Mouse (Mus musculus) adrenal gland, postnatal 4 days (tissue): ENCODE results near the gene Zkscan3. TPM values are rescaled to one million over a fixed set of nuclear protein-coding genes. Genes with fewer than 3 reads are reported as not detected.

Experiments used
- DNase-seq, 2 experiments: peaks; one replicate each; pipeline ENCODE4 v3.0.0; 2021 to 2022; ENCODE audit warnings: low spot score in 2 of 2, mixed read lengths in 2 of 2
- microRNA-seq: library from miRNA; unstranded; fragments of <30 nt; microRNA quantifications from one replicate; pipeline ENCODE4 v1.2.0, GENCODE M21; 2021
- total RNA-seq, 2 experiments: library from RNA; stranded (reverse); gene quantifications; 2 replicates each; pipeline ENCODE4 v1.2.3; 2021

Zkscan3 gene
- total RNA-seq, 2 experiments from 2014 or later, result 67.9 to 68.8 TPM

DNA sequence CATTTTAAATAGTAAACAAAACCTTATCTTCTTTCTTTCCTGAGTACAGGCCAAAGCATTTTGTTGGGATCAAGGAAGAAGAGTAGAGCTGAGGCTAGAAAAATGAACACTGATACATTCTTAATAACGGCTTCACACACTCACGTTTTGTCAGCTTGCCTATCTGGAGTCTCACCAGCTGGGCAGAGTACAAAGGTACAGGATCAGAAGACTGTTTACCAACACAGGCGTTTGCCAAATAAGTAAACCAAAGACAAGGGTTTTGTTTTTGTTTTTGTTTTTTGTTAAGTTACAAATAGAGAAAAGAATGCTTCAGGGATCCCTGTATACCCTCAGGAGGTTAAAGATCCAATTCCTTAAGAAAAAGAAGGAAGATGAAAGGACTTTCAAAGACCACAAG is 1.4 kb downstream of the Zkscan3 start:
- no peak for DNase-seq

DNA sequence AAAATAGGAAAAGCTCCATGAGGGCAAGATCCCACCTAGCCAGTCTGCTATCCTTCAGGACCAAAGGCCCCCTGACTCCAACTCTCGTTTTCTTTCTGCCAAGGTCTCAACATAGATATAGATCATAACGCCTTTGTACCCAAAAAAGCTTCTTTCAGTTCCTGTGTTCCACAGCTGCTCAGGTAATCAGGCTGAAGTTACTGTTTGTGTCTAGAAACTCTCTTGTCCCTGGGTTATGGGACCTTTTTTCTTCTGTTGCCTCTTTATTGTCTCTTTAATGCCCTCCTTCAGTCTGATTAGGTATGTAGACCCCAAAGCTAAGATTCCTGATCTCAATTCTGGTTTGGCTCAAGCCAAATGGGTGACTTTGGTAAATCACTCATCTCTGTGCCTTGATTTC is 5.1 kb downstream of the Zkscan3 start:
- no peak for DNase-seq

DNA sequence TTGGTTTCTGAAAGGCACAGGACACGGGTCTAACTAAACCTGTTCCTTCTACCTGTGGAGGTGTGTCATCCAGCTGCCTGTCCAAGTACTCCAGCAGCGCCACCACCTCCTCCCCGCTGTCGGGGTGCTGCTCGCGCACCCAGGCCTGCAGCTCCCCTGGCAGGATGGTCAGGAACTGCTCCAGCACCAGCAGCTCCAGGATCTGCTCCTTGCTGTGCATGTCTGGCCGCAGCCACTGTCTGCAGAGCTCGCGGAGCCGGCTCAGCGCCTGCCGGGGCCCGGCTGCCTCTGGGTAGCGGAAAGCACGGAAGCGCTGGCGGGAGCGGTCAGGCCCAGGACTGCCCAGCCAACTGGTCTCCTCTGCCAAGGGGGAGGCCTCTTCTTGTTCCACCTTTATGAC is 6.5 kb downstream of the Zkscan3 start:
- peak in 1 of 2 experiments; percentile 16 for DNase-seq

DNA sequence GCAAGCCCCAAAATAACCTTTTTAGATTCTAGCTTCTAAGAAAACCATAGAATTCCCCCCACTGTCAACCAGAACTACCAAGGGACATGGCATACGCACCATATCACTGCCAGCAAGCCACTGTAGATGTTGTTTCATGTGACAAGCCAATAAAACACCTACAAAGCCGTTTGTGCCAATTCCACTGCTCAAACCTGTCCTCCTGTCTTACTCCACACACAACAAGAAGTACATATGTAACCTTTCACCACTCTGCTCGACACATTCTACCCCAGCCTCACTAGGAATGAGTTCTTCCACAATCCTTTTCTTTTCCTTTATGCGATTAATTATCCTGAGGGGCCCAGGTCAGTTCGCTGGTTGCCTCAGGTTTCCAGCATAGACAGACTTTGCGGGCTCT is 6.9 kb downstream of the Zkscan3 start:
- DNase-seq, result no peak

DNA sequence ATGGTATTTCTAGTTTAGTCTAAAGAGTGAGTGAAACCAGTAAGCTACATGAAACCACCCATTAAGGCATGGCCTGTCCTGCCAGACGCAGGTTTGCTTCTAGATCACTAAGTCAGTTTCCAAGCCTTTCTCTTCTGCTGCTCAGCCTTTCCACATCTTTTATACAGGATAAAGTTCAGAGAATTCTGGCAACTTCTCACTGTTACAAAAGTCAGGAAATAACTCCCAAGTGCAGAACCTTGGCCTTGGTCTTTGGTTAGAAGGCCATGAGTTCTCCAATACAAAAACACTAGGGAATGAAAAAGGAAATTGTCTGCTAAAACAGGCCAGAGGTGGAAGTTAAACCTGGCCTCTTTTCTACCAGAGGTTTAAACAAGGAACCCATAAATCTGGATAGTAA is 7.3 kb downstream of the Zkscan3 start:
- no peak for DNase-seq

DNA sequence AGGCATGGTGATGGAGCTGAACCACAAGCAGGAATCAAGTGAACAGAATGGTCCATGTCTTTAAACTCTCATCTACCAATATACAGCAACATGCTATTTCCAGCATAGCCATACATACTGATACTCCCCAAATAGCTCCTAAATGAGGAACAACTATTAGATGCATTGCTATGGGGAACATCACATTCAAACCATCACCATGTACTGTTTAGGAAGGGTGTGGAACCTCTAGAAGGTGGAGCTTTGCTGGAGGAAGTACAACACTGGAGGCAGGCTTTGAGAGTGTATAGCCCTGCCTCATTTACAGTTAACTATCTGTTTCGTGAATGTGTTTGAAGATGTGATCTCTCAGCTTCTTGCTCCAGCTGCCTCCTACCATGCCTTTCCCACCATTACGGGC is 24.8 kb downstream of the Zkscan3 start:
- DNase-seq, result no peak

DNA sequence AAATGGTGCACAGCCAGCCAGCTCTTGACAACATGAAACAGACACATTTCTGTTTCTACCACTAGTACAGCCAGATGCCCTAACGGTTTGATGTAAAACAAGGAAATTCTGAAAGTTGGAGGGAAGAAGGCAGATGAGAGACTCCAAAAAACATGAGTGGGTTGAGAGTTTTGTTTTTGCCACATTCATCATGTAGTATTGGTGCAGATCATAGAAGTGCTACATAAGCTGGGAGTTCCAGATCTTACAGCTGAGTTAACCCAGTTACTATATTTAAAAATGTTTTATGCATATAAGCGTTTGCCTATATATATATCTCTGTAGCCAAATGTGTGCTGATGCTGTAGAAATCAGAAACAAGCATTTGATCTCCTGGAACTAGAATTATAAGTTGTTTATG is 29.9 kb downstream of the Zkscan3 start:
- no peak for DNase-seq

DNA sequence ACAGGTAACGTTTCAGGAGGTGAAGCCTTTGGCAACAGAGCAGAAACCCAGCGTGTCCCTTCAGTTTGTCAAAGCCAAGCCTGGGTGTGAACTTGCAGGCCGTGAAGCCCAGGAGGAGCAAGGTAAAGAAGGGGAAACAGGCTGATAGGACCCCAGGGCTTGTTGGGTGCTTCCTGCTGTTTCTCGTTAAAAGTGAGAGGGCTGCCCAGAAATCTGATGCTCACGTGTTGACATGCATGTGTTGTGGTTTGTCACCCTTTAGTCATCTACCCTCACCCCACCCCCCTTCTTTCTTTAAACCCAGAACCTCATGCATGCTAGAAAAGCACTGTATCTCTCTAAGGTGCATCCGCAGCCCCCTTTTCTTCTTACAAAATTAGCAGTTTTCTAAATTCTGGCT is 35.9 kb downstream of the Zkscan3 start:
- DNase-seq, result no peak

DNA sequence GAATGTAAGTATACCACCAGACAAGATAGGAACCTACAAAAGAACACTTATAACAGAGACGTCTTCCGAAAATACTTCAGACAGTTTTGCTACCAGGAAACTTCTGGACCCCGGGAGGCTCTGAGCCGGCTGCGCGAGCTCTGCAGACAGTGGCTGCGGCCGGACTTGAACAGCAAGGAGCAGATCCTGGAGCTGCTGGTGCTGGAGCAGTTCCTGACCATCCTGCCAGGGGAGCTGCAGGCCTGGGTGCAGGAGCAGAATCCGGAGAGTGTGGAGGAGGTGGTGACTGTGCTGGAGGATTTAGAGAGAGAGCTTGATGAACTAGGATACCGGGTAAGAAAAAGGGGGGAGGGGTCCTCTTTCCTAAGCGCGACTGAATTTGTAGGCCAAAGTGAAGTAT is 38.8 kb downstream of the Zkscan3 start:
- no peak for DNase-seq

DNA sequence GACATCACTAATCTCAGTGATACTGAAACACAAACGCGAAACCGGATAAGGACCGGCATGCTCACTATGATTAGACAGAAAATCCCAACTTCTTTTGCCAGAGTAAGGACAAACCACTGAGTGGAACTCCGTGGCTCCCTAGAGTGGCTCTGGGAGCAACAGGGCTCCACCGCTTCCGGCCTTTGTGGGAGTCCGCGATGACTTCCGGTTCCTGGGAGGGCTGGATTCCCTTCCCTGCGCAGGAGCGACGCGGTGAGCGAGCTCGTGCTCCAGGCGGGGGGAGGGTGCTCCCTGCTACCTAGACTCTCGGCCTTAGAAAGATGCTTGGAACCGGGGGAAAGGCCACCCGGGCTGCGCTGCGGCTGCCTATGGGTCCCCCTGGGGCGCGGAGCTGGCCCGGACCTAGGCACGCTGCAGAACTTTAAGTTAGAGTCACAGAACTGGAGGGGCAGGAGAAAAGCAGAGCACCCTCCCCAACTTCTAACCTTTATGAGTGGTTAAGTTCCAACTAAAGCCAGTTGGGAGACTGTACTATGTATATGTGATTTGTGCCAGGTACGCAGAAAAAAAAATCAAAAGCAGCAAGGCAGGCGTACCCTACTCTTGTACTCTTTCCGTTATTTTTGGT is 39.8 kb downstream of the Zkscan3 start, which contains the start of gene Zscan12:
TSS of gene Zscan12 (plus strand) at position 200 of the 628 bp plus-strand sequence.
- peak; percentile 67 to 80 for DNase-seq

DNA sequence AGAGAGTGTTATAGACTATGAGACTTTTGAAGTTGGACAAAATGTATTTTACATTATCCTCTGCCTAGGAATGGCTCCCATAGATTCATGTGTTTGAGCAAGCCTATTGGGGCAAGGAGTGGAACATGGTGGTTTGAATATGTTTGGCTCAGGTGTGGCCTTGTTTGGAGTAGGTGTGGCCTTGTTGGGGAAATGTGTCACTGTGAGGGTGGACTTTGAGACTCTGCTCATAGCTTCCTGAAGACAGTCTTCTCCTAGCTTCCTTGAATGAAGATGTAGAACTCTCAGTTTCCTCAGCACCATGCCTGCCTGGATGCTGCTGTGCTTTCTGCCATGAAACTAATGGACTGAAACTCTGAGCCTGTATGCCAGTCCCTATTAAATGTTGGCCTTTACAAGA is 52.0 kb downstream of the Zkscan3 start:
- DNase-seq, result no peak

DNA sequence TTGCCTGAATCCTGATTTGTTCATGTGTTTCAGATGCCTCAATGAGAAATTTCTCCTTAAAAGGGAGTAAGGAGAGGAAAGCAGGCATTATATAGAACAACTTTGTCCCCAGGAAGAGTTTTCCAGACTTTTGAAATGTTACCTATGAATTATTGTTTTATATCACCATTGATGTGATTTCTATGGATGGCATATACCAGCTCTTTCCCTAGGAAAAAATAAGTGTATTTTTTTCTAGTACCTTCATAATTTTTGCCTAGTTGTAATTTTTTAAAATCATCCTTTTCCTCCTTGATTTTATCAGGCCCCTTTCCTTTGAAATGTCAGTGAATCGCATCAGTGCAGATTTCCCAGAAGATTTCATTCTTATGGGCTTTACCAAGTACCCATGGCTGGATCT is 55.9 kb downstream of the Zkscan3 start, which contains the start of gene Olfr1367:
TSS of gene Olfr1367 (plus strand) at position 301 of the 400 bp plus-strand sequence.
- DNase-seq, result no peak

Small RNA genes lying within 50 kb of the gene (microRNA-seq; reads per million reads assigned to microRNA genes)
- gene Mir1896 (not detected), gene Mir6942 (not detected)

Other genes with a start within 250 kb of the Zkscan3 start
- gene Trim27, start 223.3 kb downstream of the Zkscan3 start, total RNA-seq, result 10 to 100 TPM; 73.3 to 75.1 TPM
- not detected for gene Gpx5, start 110.0 kb downstream of the Zkscan3 start, total RNA-seq
- under 1 TPM in 1 of 2 experiments, not detected in 1; 0.81 TPM for gene Gpx6, start 90.6 kb downstream of the Zkscan3 start, total RNA-seq
- not detected for gene Olfr1367, start 55.8 kb downstream of the Zkscan3 start, total RNA-seq
- 10 to 100 TPM; 12.0 to 13.0 TPM for gene Zscan12, start 39.9 kb downstream of the Zkscan3 start, total RNA-seq
- under 1 TPM; 0.90 to 0.95 TPM for gene Pgbd1, start 38.3 kb upstream of the Zkscan3 start, total RNA-seq
- gene Zscan26, start 51.0 kb upstream of the Zkscan3 start, total RNA-seq, result 10 to 100 TPM; 38.2 to 41.0 TPM
- gene Nkapl, start 65.8 kb upstream of the Zkscan3 start, total RNA-seq, result 1 to 10 TPM; 1.8 TPM
- 1 to 10 TPM; 6.1 to 6.5 TPM for gene Zkscan4, start 76.2 kb upstream of the Zkscan3 start, total RNA-seq
- gene Gm10065, start 76.7 kb upstream of the Zkscan3 start, total RNA-seq, result not detected
- 1 to 10 TPM; 9.0 to 10.0 TPM for gene AK157302, start 92.5 kb upstream of the Zkscan3 start, total RNA-seq
- gene Gm11273, start 98.7 kb upstream of the Zkscan3 start, total RNA-seq, result 10 to 100 TPM; 83.5 to 90.6 TPM
- gene Zkscan8, start 128.4 kb upstream of the Zkscan3 start, total RNA-seq, result 10 to 100 TPM; 27.8 to 30.2 TPM
- gene Olfr1366, start 140.1 kb upstream of the Zkscan3 start, total RNA-seq, result not detected
- gene Olfr1535, start 157.1 kb upstream of the Zkscan3 start, total RNA-seq, result not detected
- not detected for gene Olfr1364, start 179.0 kb upstream of the Zkscan3 start, total RNA-seq
- gene Olfr1362, start 211.3 kb upstream of the Zkscan3 start, total RNA-seq, result not detected
- gene Olfr11, start 239.8 kb upstream of the Zkscan3 start, total RNA-seq, result under 1 TPM in 1 of 2 experiments, not detected in 1; 0.08 TPM